Mouse (Mus musculus) limb, embryonic 14.5 days (tissue): ENCODE measurements at regions not wholly inside any gene's neighbourhood (a gene's known extent, or its start where the extent isn't known, plus 50 kb on each side); places are given as distances from the start of the nearest gene placed in this dataset.
A peak's percentile ranks its signal among the peaks of the same experiment; 100 is the strongest.

Experiments used
- ATAC-seq: fragments of 200-750 bp; cut with Nextera tagmentation; 2 replicates; pipeline ENCODE4 v1.8.0; 2017; ENCODE audit warnings: low read depth, moderate number of reproducible peaks, moderate TSS enrichment; ENCODE audit not compliant: low FRiP score
- DNase-seq: peaks from one replicate; pipeline ENCODE4 v3.0.0-alpha.2; 2015; ENCODE audit warnings: low spot score
- H3K27ac ChIP-seq: fragments of 300-500 bp; sonication (generic); replicated peaks from 2 replicates; pipeline ENCODE4 v1.5.1; 2014; ENCODE audit warnings: low read depth, mild to moderate bottlenecking, low read length, moderate library complexity, mixed read lengths
- H3K27me3 ChIP-seq: fragments of 300-500 bp; sonication (generic); 2 replicates; pipeline ENCODE4 v1.6.1; 2014; ENCODE audit warnings: low read length, mixed read lengths; ENCODE audit not compliant: control insufficient read depth, insufficient read depth
- H3K36me3 ChIP-seq: fragments of 300-500 bp; sonication (generic); 2 replicates; pipeline ENCODE4 v1.6.1; 2014; ENCODE audit warnings: mild to moderate bottlenecking, low read length, moderate library complexity, mixed read lengths; ENCODE audit not compliant: control insufficient read depth, insufficient read depth
- H3K4me1 ChIP-seq: fragments of 300-500 bp; sonication (generic); 2 replicates; pipeline ENCODE4 v1.6.1; 2014; ENCODE audit warnings: antibody characterized with exemption, low read length, mixed read lengths; ENCODE audit not compliant: control insufficient read depth, insufficient read depth
- H3K4me2 ChIP-seq: fragments of 300-500 bp; sonication (generic); replicated peaks from 2 replicates; pipeline ENCODE4 v1.6.1; 2014; ENCODE audit warnings: low read depth, mild to moderate bottlenecking, low read length, moderate library complexity; ENCODE audit not compliant: severe bottlenecking
- H3K4me3 ChIP-seq: fragments of 300-500 bp; sonication (generic); replicated peaks from 2 replicates; pipeline ENCODE4 v1.5.1; 2014; ENCODE audit warnings: low read length
- H3K9ac ChIP-seq: fragments of 300-500 bp; sonication (generic); 2 replicates; pipeline ENCODE4 v1.6.1; 2014; ENCODE audit warnings: mild to moderate bottlenecking, low read depth, low read length, moderate library complexity; ENCODE audit not compliant: severe bottlenecking
- H3K9me3 ChIP-seq: fragments of 300-500 bp; sonication (generic); 2 replicates; pipeline ENCODE4 v1.6.1; 2016; ENCODE audit warnings: low read length; ENCODE audit not compliant: control insufficient read depth
- POLR2A ChIP-seq: fragments of 200-500 bp; IDR thresholded peaks from 2 replicates; pipeline ENCODE4 v1.8.0; 2012; ENCODE audit warnings: inconsistent platforms, mild to moderate bottlenecking, moderate library complexity, borderline replicate concordance; ENCODE audit not compliant: insufficient read depth, insufficient read length; ENCODE audit errors: extremely low read depth
- WGBS: fragments of 180-500 bp; shearing (Covaris S2); extraction: QIAGEN DNeasy Blood & Tissue Kit; methylation state at CpG from one replicate; pipeline ENCODE4 v1.1.7; 2014; 5-methylcytosine and 5-hydroxymethylcytosine counted together

DNA sequence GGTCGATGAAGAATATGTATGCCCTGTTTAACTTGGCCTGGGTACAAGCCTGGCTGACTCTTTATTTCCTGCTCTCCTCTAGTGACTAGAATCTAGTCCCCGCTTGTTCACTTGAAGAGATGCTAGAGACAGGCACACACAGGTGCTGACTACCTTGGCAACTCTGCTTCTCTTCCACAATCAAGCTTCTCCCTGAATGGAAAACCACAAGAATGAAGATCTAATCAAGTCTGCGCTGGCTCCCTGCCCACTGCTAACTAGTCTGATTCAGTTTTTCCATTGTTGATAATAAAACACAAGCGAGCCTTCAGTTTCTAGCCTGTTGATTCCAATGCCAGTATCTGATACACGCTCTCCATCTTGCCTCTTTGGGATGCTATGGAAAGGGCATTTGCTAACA, 213.5 kb downstream of the Phlda1 start:
- TF ChIP-seq POLR2A = no peak
- no peaks in the 10 kb centered on the region for H3K4me1 ChIP-seq
- H3K9ac ChIP-seq = no peak overlapping the region
- no peaks in the 10 kb centered on the region for H3K36me3 ChIP-seq
- 84% methylated on average over 5 of the region's 5 CpGs for WGBS
- no peaks in the 10 kb centered on the region for H3K27me3 ChIP-seq
- H3K9me3 ChIP-seq = no peaks in the 10 kb centered on the region
- peak; percentile 24 for DNase-seq
- H3K4me3 ChIP-seq = no peak overlapping the region
- no peak for ATAC-seq
- H3K27ac ChIP-seq = no peak overlapping the region
- H3K4me2 ChIP-seq = no peak overlapping the region

DNA sequence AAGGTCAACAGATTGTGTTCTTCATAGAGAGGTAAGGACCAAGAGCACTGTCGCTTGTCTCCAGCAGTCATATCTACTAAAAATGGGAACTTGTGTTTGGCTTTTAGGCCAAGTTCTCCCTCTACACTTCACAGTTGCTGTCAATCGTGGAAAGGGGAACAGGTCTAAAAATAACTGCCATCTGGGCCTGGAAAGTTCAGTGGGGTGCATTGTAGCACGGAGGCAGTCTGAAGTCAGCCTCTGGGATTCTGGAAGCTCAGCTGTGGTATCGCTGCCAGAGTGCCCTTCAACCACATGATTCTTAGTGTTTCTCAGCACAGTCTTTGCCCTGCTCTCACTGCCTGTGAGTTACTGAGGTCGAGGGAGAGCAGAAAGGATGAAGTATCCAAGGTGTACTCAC, 215.0 kb downstream of the Phlda1 start:
- Histone ChIP-seq H3K4me3 (no peak overlapping the region), H3K27me3 (no peaks in the 10 kb centered on the region), H3K4me2 (no peak overlapping the region), H3K27ac (no peak overlapping the region), H3K36me3 (no peaks in the 10 kb centered on the region), H3K4me1 (no peaks in the 10 kb centered on the region), H3K9me3 (no peaks in the 10 kb centered on the region), H3K9ac (no peak overlapping the region)
- WGBS = 66% methylated on average over 5 of the region's 5 CpGs
- no peak for DNase-seq
- no peak for TF ChIP-seq POLR2A
- ATAC-seq = no peak

DNA sequence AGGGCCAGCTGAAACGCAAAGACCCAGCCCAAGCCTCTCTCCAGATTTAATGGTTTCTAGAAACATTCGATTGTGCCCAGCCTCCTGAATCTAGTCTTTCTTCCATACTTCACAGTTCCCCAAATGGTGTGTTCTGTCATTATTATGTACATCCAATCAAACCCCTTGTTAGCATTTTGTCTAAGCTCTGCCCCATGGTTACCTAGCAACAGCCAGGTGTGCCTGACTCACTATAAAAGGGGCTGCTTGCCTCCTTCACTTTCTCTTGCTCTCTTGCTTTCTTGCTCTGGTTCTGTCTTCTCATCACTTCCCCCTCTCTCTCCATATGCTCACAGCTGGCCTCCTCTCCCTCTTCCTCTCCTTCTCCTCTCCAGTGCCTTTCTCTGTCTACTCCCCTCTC, 217.8 kb downstream of the Phlda1 start:
- Histone ChIP-seq H3K4me3 (no peak overlapping the region), H3K36me3 (no peaks in the 10 kb centered on the region), H3K9ac (no peak overlapping the region), H3K4me1 (no peaks in the 10 kb centered on the region), H3K9me3 (no peaks in the 10 kb centered on the region), H3K4me2 (no peak overlapping the region), H3K27ac (no peak overlapping the region), H3K27me3 (no peaks in the 10 kb centered on the region)
- 64% methylated on average over 2 of the region's 2 CpGs for WGBS
- DNase-seq (no peak), ATAC-seq (no peak)
- no peak for TF ChIP-seq POLR2A

- Histone ChIP-seq H3K9me3 (no peaks in the 10 kb centered on the region), H3K4me3 (no peak overlapping the region), H3K4me1 (no peaks in the 10 kb centered on the region), H3K36me3 (no peaks in the 10 kb centered on the region), H3K4me2 (no peak overlapping the region), H3K9ac (no peak overlapping the region), H3K27me3 (no peaks in the 10 kb centered on the region), H3K27ac (no peak overlapping the region)
- no peak for TF ChIP-seq POLR2A
- DNase-seq (peak; percentile 39), ATAC-seq (peak; percentile 89)
- 55% methylated on average over 7 of the region's 7 CpGs for WGBS
Measured at GRCm38 (mm10) chr10:111724574-111725414, 218.7 kb downstream of the Phlda1 start.

DNA sequence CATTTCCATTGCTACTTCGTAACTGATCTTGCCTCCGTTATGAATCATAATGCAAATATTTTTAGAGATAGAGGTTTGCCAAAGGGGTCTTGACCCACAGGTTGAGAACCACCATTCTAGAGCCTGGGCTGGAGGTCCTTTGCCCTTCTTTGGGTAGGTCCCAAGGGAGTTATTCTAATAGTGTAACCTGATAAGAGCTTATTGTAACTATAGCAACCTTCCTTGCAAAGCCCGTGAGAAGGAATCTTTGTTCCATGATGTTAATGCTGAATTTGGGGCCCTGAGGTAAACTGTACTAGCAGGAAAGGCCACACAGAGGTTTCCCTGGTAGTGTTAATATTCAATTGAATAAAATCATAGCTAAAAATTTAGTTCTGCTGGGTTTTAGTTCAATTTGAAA, 229.9 kb downstream of the Phlda1 start:
- no peaks in the 10 kb centered on the region for H3K36me3 ChIP-seq
- H3K4me2 ChIP-seq = no peak overlapping the region
- H3K27me3 ChIP-seq = no peaks in the 10 kb centered on the region
- 55% methylated on average over 3 of the region's 3 CpGs for WGBS
- H3K4me3 ChIP-seq = no peak overlapping the region
- DNase-seq (no peak), ATAC-seq (no peak)
- no peak for TF ChIP-seq POLR2A
- no peak overlapping the region for H3K9ac ChIP-seq
- H3K4me1 ChIP-seq = no peaks in the 10 kb centered on the region
- H3K9me3 ChIP-seq = no peaks in the 10 kb centered on the region
- no peak overlapping the region for H3K27ac ChIP-seq
